Mouse (Mus musculus): ENCODE data around the gene Cuedc2. TPM values are rescaled to one million over a fixed set of nuclear protein-coding genes. Genes with fewer than 3 reads are reported as not detected.

Gene Cuedc2
- polyA plus RNA-seq, 1 experiment from 2014 or later: 207 TPM

DNA sequence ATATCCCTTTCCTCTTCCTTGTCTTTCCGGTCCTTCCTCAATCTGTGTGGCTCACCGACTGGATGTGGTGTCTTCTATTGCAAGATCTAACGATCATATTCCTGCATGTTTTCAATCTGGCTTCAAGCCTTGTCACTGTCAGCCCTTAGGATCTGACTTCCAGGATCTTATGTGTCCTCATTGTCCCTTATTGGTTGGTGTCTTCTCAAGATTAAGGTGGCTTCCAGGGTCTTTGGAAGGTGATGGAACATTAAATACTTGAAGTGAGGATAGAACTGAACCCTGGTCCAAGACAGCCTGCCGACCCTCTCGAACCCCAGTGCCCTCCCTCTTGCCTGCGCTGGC, 412 bp upstream of the Cuedc2 start:
- peak overlapping the region; percentile 33 for H3K4me2 ChIP-seq (replicated peaks)
- peak overlapping the region; percentile 59 for H3K4me3 ChIP-seq
- no peaks in the 10 kb centered on the region for H3K9me3 ChIP-seq
- ATAC-seq (ENCODE audit: insufficient number of reproducible peaks, insufficient read depth, low FRiP score, low TSS enrichment): no peak
- peaks cover 8% of the 10 kb centered on the region for H3K4me1 ChIP-seq
- H3K27me3 ChIP-seq: 0 out of 2 replicates have a peak, but pooled peaks cover 2% of the 10 kb centered on the region
- H3K27ac ChIP-seq: no peak overlapping the region
- no peak overlapping the region for H3K9ac ChIP-seq
- H3K36me3 ChIP-seq: no peaks in the 10 kb centered on the region
- 55% methylated on average over 6 of the region's 6 CpGs for WGBS

DNA sequence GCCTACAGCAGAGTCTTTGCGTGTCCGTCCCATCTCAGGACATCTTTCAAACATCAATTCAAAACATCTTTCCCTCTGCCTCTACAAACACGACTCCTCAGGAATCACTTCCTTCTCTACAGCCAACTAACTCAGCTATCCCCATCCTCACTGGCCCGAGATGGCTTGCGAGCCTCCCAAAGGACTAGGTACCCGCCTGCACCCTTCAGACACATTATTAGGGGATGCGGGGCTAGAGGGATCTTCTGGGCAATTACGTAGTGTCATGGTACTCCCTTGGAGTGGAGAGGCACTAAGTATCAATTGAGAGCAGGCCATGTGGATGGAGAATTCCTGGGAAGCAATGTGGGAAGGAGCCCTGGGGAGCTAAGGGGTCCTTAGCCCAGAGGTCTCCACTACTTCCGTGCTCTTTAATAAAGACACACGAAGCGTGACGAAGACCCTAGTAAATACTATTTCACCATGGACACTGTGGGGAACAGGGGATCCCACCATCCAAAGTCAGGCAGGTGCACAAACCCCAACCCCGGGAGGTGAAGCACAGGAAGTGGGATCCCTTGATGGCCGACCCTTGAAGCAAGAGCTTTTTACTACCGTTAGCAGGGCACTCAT, 677 bp downstream of the Cuedc2 start:
- H3K36me3 ChIP-seq: no peaks in the 10 kb centered on the region

DNA sequence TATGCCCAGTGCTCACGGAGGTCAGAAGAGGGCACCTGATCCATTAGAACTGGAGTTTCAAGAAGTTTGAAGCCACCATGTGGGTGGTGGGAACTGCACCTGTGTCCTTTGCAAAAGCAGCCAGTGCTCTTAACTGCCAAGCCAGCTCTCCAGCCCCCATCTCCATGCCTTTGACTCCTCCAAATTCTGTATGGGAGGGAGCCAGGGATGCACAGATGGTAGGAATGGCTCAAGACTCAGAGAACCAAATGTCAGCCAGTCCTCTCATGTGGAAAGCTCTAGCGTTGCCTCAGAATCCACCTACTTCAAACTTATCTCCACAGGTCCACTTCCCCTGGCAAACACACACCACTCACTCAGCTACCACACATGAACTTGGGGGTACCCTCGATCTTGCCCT, 4.6 kb downstream of the Cuedc2 start:
- WGBS: 94% methylated on average over 3 of the region's 3 CpGs
- no peak overlapping the region for H3K4me3 ChIP-seq
- no peaks in the 10 kb centered on the region for H3K27me3 ChIP-seq
- no peak overlapping the region for H3K4me2 ChIP-seq (replicated peaks)
- H3K27ac ChIP-seq: no peak overlapping the region
- H3K4me1 ChIP-seq: peaks cover 14% of the 10 kb centered on the region
- ATAC-seq (ENCODE audit: insufficient number of reproducible peaks, insufficient read depth, low FRiP score, low TSS enrichment): no peak
- H3K9ac ChIP-seq: no peak overlapping the region
- no peaks in the 10 kb centered on the region for H3K9me3 ChIP-seq
- peaks cover 24% of the 10 kb centered on the region for H3K36me3 ChIP-seq

More for the DNA sequence above, 677 bp downstream of the Cuedc2 start:
- Histone ChIP-seq H3K4me2 (replicated peaks) (peak overlapping the region; percentile 69), H3K27ac (0 out of 2 replicates have a peak overlapping the region, but pooled peaks have one; percentile 17), H3K27me3 (0 out of 2 replicates have a peak, but pooled peaks cover 2% of the 10 kb centered on the region), H3K9ac (peak overlapping the region; percentile 60), H3K4me3 (peak overlapping the region; percentile 59), H3K4me1 (peaks cover 8% of the 10 kb centered on the region), H3K9me3 (no peaks in the 10 kb centered on the region)
- ATAC-seq (ENCODE audit: insufficient number of reproducible peaks, insufficient read depth, low FRiP score, low TSS enrichment): peak; percentile 8; the same call in 1 of the 2 replicates
- 35% methylated on average over 15 of the region's 15 CpGs for WGBS

DNA sequence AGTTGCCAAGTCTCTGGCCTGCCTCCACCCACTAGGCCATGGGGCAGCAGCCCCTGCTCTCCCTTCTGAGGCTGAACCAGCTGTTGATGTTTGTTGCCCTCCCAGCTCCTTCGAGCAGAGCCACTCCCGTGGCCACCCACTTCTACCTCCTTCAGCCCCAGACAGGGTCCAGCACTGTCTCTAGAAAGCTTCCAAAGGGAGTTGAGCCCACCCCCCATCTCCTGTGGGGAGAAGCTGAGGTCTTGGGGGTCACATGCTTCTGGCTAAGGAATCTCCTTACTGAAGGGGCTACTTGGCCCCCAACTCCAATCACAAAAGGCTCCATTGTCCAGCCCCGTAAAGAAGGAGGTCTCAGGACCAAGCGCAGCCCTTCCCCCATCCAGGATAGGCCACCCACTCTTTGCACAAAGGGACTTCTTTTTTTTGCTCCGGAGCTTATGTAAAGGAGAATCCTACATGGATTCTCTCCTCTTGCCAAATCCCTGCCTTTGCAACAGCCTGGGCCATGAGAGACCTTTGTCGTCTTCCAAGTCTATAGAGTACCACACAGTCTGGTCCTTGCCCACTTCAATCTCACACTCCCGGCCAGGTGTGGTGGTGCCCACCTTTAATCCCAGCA, 5.7 kb downstream of the Cuedc2 start:
- Histone ChIP-seq H3K4me3 (no peak overlapping the region), H3K27ac (0 out of 2 replicates have a peak overlapping the region, but pooled peaks have one; percentile 36), H3K36me3 (peaks cover 24% of the 10 kb centered on the region), H3K27me3 (no peaks in the 10 kb centered on the region), H3K4me2 (replicated peaks) (no peak overlapping the region), H3K9ac (no peak overlapping the region), H3K4me1 (peaks cover 15% of the 10 kb centered on the region), H3K9me3 (no peaks in the 10 kb centered on the region)
- 34% methylated on average over 7 of the region's 7 CpGs for WGBS
- no peak for ATAC-seq (ENCODE audit: insufficient number of reproducible peaks, insufficient read depth, low FRiP score, low TSS enrichment)

DNA sequence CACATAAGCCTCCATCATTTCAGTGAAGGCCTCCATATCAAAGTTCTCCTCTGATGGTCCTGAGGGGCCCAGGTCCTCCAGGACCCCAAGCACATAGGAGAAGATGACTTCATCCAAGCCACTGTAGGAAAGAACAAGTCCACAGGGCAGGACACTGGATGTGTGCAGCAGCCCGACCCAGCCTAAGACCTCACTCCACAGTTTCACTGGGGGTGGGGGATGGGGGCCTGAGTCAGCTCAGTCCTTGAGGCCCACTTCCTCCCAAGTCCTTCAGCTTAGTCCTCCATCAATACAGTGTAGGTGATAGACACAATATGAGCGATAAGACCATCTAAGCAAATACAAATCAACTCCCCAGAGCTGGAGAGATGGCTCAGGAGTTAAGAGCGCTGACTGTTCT, 6.6 kb downstream of the Cuedc2 start:
- peaks cover 2% of the 10 kb centered on the region; the same call in 1 of the 2 replicates for H3K27me3 ChIP-seq
- H3K36me3 ChIP-seq: peaks cover 24% of the 10 kb centered on the region
- H3K9ac ChIP-seq: no peak overlapping the region
- WGBS: 78% methylated on average over 3 of the region's 3 CpGs
- H3K4me1 ChIP-seq: peaks cover 15% of the 10 kb centered on the region
- no peaks in the 10 kb centered on the region for H3K9me3 ChIP-seq
- no peak for ATAC-seq (ENCODE audit: insufficient number of reproducible peaks, insufficient read depth, low FRiP score, low TSS enrichment)
- no peak overlapping the region for H3K4me3 ChIP-seq
- no peak overlapping the region for H3K4me2 ChIP-seq (replicated peaks)
- no peak overlapping the region for H3K27ac ChIP-seq

DNA sequence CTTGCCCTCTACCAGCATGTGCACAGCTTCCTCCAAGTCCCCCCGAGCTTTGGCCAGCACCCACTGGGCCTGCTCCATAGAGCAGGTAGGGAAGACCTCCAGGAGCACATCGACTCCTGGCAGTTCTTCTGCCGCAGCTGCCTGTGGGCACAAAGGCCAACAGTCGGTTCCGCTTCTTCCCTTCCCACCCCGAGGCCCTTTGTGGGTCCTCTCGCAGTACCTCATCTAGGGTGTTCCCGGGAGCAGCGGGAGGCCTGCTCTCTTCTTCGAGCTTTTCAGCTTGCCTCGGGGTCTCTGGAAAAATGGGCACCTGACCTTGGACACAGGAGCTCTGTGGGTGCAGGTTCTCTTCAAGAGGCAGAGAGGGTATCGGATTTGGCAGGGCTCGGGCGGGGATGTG, 7.2 kb downstream of the Cuedc2 start:
- WGBS: 89% methylated on average over 14 of the region's 14 CpGs
- Histone ChIP-seq H3K4me2 (replicated peaks) (no peak overlapping the region), H3K9ac (no peak overlapping the region), H3K9me3 (no peaks in the 10 kb centered on the region), H3K4me1 (peaks cover 20% of the 10 kb centered on the region), H3K36me3 (peaks cover 24% of the 10 kb centered on the region), H3K4me3 (no peak overlapping the region), H3K27ac (no peak overlapping the region), H3K27me3 (peaks cover 7% of the 10 kb centered on the region)
- no peak for ATAC-seq (ENCODE audit: insufficient number of reproducible peaks, insufficient read depth, low FRiP score, low TSS enrichment)

DNA sequence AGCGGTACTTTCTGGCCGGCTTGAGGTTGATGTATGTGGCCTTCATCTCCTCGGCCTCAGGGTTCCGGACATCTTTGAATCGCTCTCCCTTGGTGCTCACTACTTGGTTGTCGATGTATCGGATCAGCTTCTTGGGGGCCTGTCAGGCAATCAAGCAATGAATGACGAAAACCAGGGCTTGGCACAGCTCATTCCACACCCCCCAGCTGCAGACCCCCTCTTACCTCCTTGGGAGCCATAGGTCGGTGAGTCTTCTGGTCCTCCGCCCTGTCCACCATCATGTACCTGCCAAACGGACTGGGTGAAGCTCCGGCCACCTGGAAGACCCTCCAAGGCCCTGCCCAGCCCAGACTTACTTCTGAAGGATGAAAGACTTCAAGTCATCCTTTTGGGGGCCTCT, 7.8 kb downstream of the Cuedc2 start:
- Histone ChIP-seq H3K4me2 (replicated peaks) (no peak overlapping the region), H3K27ac (no peak overlapping the region), H3K9ac (no peak overlapping the region), H3K9me3 (no peaks in the 10 kb centered on the region), H3K27me3 (peaks cover 14% of the 10 kb centered on the region), H3K4me1 (peaks cover 20% of the 10 kb centered on the region), H3K4me3 (no peak overlapping the region), H3K36me3 (peaks cover 24% of the 10 kb centered on the region)
- ATAC-seq (ENCODE audit: insufficient number of reproducible peaks, insufficient read depth, low FRiP score, low TSS enrichment): no peak
- WGBS: 91% methylated on average over 12 of the region's 12 CpGs

DNA sequence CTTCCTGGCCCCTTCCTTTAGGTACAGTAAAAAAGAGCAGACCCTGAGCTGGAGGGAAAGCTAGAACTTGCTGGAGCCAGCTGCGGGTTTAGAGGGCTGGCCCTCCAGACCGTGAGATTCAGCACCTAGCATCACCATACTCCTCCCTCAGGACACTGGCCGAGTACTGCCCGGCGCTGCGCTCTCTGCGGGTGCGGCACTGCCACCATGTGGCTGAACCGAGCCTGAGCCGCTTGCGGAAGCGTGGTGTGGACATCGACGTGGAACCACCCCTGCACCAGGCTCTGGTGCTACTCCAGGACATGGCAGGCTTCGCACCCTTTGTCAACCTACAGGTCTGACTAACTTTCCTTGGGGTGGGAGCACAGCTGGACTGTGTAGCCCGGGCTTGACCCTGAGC, 8.6 kb downstream of the Cuedc2 start:
- ATAC-seq (ENCODE audit: insufficient number of reproducible peaks, insufficient read depth, low FRiP score, low TSS enrichment): no peak
- Histone ChIP-seq H3K27me3 (peaks cover 21% of the 10 kb centered on the region), H3K4me3 (peak overlapping the region; percentile 7; the same call in 1 of the 2 replicates)

DNA sequence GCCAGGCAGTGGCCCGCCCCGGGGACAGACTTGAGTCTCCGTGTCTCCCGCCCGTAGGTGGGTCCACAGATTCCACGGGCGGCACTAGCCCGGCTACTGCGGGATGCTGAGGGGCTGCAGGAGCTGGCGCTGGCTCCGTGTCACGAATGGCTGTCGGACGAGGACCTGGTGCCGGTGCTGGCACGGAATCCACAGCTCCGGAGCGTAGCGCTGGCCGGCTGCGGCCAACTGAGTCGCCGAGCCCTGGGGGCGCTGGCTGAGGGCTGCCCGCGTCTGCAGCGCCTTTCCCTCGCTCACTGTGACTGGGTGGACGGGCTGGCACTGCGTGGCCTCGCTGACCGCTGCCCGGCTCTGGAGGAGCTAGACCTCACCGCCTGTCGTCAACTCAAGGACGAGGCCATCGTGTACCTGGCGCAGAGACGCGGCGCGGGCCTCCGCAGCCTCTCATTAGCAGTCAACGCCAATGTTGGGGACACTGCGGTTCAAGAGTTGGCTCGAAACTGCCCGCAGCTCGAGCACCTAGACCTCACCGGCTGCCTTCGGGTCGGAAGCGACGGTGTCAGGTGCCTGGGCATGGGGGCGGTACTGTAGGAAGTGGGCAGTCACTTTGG, 9.4 kb downstream of the Cuedc2 start:
- Histone ChIP-seq H3K9me3 (no peaks in the 10 kb centered on the region), H3K4me3 (peak overlapping the region; percentile 67), H3K4me1 (peaks cover 20% of the 10 kb centered on the region), H3K27ac (peak overlapping the region; percentile 71), H3K36me3 (peaks cover 24% of the 10 kb centered on the region), H3K9ac (peak overlapping the region; percentile 67), H3K27me3 (peaks cover 29% of the 10 kb centered on the region), H3K4me2 (replicated peaks) (peak overlapping the region; percentile 100)
- WGBS: 2% methylated on average over 54 of the region's 54 CpGs
- peak; percentile 17; the same call in 1 of the 2 replicates for ATAC-seq (ENCODE audit: insufficient number of reproducible peaks, insufficient read depth, low FRiP score, low TSS enrichment)

More for the DNA sequence above, 8.6 kb downstream of the Cuedc2 start:
- Histone ChIP-seq H3K4me1 (peaks cover 20% of the 10 kb centered on the region), H3K9ac (no peak overlapping the region), H3K27ac (no peak overlapping the region), H3K9me3 (no peaks in the 10 kb centered on the region), H3K4me2 (replicated peaks) (peak overlapping the region; percentile 100; the same call in 1 of the 2 replicates), H3K36me3 (peaks cover 24% of the 10 kb centered on the region)
- WGBS: 8% methylated on average over 16 of the region's 16 CpGs

DNA sequence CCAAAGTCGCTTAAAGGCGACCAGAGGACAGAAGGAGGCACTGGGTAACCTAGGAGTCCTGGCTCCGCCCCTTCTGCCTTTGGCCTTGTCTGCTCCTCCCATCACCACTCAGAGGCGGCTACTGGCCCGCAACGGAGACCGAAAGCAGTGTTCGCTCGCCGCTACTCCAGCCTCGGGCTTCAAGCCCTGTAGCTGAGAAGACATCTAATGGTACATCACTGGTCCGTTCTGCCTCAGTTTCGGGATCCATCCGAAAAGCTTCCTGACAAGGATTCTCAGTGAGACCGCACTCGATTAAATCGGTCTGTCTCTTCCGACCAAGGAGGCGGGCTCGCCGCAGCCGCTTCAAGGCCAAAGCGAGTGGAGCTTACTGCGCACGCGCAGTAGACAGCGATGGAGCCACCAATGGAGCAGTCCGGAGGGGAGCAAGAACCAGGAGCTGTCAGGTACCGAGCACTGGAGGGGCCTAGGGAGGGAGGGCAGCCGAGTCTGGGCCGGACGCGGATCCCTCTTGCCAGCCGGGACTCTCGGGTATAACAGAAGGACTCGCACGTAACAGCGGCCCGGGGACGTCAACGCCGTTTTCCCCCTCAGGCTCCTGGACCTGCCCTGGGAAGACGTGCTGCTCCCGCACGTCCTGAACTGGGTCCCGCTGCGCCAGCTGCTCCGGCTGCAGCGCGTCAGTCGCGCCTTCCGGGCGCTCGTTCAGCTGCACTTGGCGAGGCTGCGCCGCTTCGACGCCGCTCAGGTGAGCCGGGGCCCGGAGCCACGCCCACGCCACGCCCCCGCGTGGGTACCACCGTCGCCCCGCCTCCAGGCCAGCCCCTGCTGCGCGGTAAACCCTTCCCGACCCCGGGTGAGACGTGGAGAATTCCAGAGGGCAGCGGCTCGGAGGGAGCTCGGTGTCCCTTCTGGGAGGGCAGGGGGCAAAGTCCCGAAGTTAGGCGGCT, 10.1 kb downstream of the Cuedc2 start, which contains the start of gene Fbxl15:
Gene Fbxl15 (plus strand): TSS at position 104 of the 950 bp plus-strand sequence.
- Histone ChIP-seq H3K27ac (peak within 1 kb of the TSS; percentile 71), H3K4me3 (peak within 1 kb of the TSS; percentile 67), H3K9ac (peak within 1 kb of the TSS; percentile 67), H3K4me2 (replicated peaks) (peak within 1 kb of the TSS; percentile 100), H3K27me3 (peaks cover 37% of the 10 kb centered on the region), H3K9me3 (no peaks in the 10 kb centered on the region), H3K4me1 (peaks cover 20% of the 10 kb centered on the region), H3K36me3 (peaks cover 24% of the 10 kb centered on the region)
- whole genome bisulfite sequencing: under 1% methylated on average over 81 of the region's 81 CpGs
- ATAC-seq (ENCODE audit: insufficient number of reproducible peaks, insufficient read depth, low FRiP score, low TSS enrichment): peak; percentile 83

DNA sequence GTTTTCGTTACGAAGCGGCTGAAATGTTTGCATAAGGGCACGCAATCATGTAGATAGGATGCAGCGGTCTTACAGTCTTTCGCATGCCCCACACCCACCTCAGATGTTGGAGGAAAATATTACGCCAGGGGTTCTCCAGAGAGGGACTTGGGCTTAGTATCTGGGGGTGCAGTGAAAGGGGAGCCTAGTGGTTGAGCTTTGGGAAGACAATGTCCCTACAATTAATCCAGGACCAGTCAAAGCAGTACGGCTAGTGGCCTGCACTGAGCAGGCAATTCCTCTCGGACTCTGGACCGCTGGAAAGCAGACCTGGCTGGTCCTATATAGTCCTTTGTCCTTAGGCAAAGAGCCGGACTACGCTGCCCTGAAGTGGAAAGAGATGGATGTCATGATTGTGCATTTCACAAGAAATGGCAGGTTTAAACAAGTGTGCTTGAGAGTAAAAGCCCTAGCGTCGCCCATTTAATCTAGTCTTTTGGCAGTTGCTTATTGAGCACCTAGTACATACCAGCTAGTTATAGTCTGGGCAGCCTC, 10.9 kb downstream of the Cuedc2 start:
- Histone ChIP-seq H3K4me2 (replicated peaks) (peak overlapping the region; percentile 100), H3K4me1 (peaks cover 20% of the 10 kb centered on the region), H3K9me3 (no peaks in the 10 kb centered on the region), H3K27me3 (peaks cover 45% of the 10 kb centered on the region), H3K27ac (peak overlapping the region; percentile 71; the same call in 1 of the 2 replicates), H3K9ac (peak overlapping the region; percentile 67), H3K36me3 (peaks cover 24% of the 10 kb centered on the region), H3K4me3 (peak overlapping the region; percentile 67)
- WGBS: 31% methylated on average over 14 of the region's 14 CpGs
- no peak for ATAC-seq (ENCODE audit: insufficient number of reproducible peaks, insufficient read depth, low FRiP score, low TSS enrichment)
